Mouse (Mus musculus): ENCODE measurements at regions not wholly inside any gene's neighbourhood (a gene's known extent, or its start where the extent isn't known, plus 50 kb on each side); places are given as distances from the start of the nearest gene placed in this dataset.

DNA sequence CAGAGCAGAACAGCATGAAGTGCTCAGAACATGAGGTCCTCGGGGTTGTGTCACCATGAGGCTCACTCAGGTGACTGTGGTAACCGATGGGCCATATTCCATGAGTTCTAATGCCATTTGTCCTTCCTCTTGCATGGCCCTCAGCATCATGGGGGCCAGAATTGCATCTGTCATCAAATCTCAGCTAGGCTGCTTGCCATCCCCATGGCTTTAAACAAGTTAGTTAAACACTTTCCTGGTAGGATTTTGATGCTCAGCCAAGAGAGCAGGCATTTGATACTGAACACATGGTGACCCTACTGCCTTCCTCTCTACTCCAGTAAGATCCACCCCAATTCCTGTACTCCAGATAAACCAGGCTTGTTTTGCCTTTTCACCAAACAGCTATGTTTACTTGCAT, 98.3 kb upstream of the Plcxd3 start:
- TF ChIP-seq EP300 (IDR thresholded peaks at IDR 0.05; ENCODE audit: low read depth in 1 of 2, low read length in 2 of 2) = no peak
- no peak for TF ChIP-seq RAD21 (IDR thresholded peaks at IDR 0.05; ENCODE audit: low read depth, low read length)
- no peak for TF ChIP-seq USF1 (IDR thresholded peaks at IDR 0.05; ENCODE audit: low read depth, low read length)
- TF ChIP-seq POLR2A (IDR thresholded peaks at IDR 0.05; ENCODE audit: control insufficient read depth in 1 of 2, insufficient read depth in 1 of 2, low read depth in 1 of 2, low read length in 2 of 2, poor library complexity in 1 of 2) = no peak
- no peak for TF ChIP-seq MEF2A (IDR thresholded peaks at IDR 0.05; ENCODE audit: extremely low read depth, insufficient replicate concordance, low read depth, low read length, poor library complexity, severe bottlenecking)
- no peak for TF ChIP-seq MAX (IDR thresholded peaks at IDR 0.05; ENCODE audit: low read length)
- no peak for TF ChIP-seq E2F4 (IDR thresholded peaks at IDR 0.05; ENCODE audit: borderline replicate concordance, low read depth, low read length)
- no peak for TF ChIP-seq CHD2 (IDR thresholded peaks at IDR 0.05; ENCODE audit: low read length)
- no peak for TF ChIP-seq POLR2AphosphoS2 (IDR thresholded peaks at IDR 0.05; ENCODE audit: low read length)
- TF ChIP-seq BHLHE40 (IDR thresholded peaks at IDR 0.05; ENCODE audit: borderline replicate concordance, low read depth, low read length) = no peak
- TF ChIP-seq TCF12 (IDR thresholded peaks at IDR 0.05; ENCODE audit: low read depth, low read length) = no peak
- no peak for TF ChIP-seq CTCF (IDR thresholded peaks at IDR 0.05 in 2 of 3, conservative IDR thresholded peaks at IDR 0.05 in 1 of 3; ENCODE audit: control insufficient read depth in 1 of 3, insufficient read depth in 1 of 3, low read depth in 2 of 3, low read length in 3 of 3, poor library complexity in 1 of 3, severe bottlenecking in 1 of 3)
- TF ChIP-seq GATA1 (IDR thresholded peaks at IDR 0.05; ENCODE audit: low read depth, low read length) = no peak

All from MEL (cell line).